Mouse (Mus musculus) lung, postnatal 36 days (tissue): ENCODE measurements around the gene Pakap.

Experiments used
- DNase-seq: peaks from one replicate; pipeline ENCODE4 v3.0.0; 2022; ENCODE audit warnings: mixed read lengths

Gene Pakap

GRCm38 (mm10) chr4:57567666-57568206 is at the start of gene Pakap:
Gene Pakap (plus strand): TSS chr4:57568179.
- DNase-seq, result peak; percentile 42

- DNase-seq, result no peak
Measured at GRCm38 (mm10) chr4:57523456-57523855, 44.5 kb upstream of the Pakap start.

GRCm38 (mm10) chr4:57524461-57524860 is 43.5 kb upstream of the Pakap start:
- DNase-seq, result no peak

GRCm38 (mm10) chr4:57525221-57526011 is 42.6 kb upstream of the Pakap start:
- DNase-seq, result no peak

GRCm38 (mm10) chr4:57528296-57528695 is 39.7 kb upstream of the Pakap start:
- DNase-seq, result no peak

GRCm38 (mm10) chr4:57533686-57534085 is 34.3 kb upstream of the Pakap start:
- DNase-seq, result no peak

- DNase-seq, result no peak
Measured at GRCm38 (mm10) chr4:57534232-57534631, 33.7 kb upstream of the Pakap start.

- DNase-seq, result no peak
Measured at GRCm38 (mm10) chr4:57535087-57535486, 32.9 kb upstream of the Pakap start.

- DNase-seq, result peak; percentile 29
Measured at GRCm38 (mm10) chr4:57538029-57538688, 29.8 kb upstream of the Pakap start.

GRCm38 (mm10) chr4:57543692-57544256 is 24.2 kb upstream of the Pakap start:
- peak; percentile 58 for DNase-seq

GRCm38 (mm10) chr4:57547785-57548184 is 20.2 kb upstream of the Pakap start:
- no peak for DNase-seq

- DNase-seq, result no peak
Measured at GRCm38 (mm10) chr4:57550216-57550615, 17.8 kb upstream of the Pakap start.

GRCm38 (mm10) chr4:57557102-57557501 is 10.9 kb upstream of the Pakap start:
- DNase-seq, result no peak

- no peak for DNase-seq
Measured at GRCm38 (mm10) chr4:57559438-57559837, 8.5 kb upstream of the Pakap start.

- DNase-seq, result peak; percentile 39
Measured at GRCm38 (mm10) chr4:57560010-57560409, 8.0 kb upstream of the Pakap start.

- peak; percentile 44 for DNase-seq
Measured at GRCm38 (mm10) chr4:57561055-57561454, 6.9 kb upstream of the Pakap start.

GRCm38 (mm10) chr4:57565283-57565682 is 2.7 kb upstream of the Pakap start:
- no peak for DNase-seq

GRCm38 (mm10) chr4:57565811-57566210 is 2.2 kb upstream of the Pakap start:
- DNase-seq, result no peak

- no peak for DNase-seq
Measured at GRCm38 (mm10) chr4:57568268-57569068, 489 bp downstream of the Pakap start.

- DNase-seq, result no peak
Measured at GRCm38 (mm10) chr4:57569069-57569355, 1.0 kb downstream of the Pakap start.

GRCm38 (mm10) chr4:57569711-57570110 is 1.7 kb downstream of the Pakap start:
- DNase-seq, result peak; percentile 46

- DNase-seq, result no peak
Measured at GRCm38 (mm10) chr4:57570229-57570628, 2.2 kb downstream of the Pakap start.

- no peak for DNase-seq
Measured at GRCm38 (mm10) chr4:57574181-57574580, 6.2 kb downstream of the Pakap start.
